Comparison of ENCODE assay signal across 31 mouse cellular contexts in the genomic region with DNA sequence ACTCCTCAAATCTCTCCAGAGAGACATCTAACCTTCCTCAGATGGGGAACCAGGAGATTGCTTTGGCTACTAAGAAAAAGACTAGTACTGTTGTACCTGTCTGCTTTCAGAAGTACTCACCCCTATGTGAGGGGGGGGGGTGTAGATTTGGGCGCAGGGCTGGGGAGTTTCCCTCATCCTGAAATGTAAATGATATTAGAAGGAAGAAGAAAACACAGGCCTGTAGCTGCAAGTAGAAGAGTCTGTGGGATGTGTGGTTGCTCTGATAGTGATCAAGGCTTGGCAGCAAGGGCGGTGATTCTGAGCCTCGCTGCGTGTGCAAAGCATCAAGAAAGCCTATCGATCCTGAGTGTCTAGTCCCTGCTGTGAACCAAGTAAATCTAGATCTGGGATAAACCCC. TPM values are rescaled to one million over a fixed set of nuclear protein-coding genes. Genes with fewer than 3 reads are reported as not detected.
DNase-seq lines count a peak whose midpoint lies in the region; TF ChIP-seq lines count a peak whose summit lies in the region.
"Had no signal": no experiment of that assay in that cellular context is flagged by ENCODE, and none has a peak within 500 bp of the region (broad histone marks: within the 10 kb centered on the region; RNA-seq: fewer than 3 reads in every experiment).

No protein-coding gene starts in this region.

- H3K27me3 ChIP-seq in MEL (ENCODE audit: control insufficient read depth in 1 of 2, insufficient read depth in 2 of 2, low read length in 2 of 2) (peaks cover 13 to 16% of the 10 kb centered on the region in 2 experiments), myocyte (ENCODE audit: control insufficient read depth, insufficient read depth, insufficient read length) (no peaks in the 10 kb centered on the region)
- H3K27me3 ChIP-seq: embryonic facial prominence, embryonic 13.5 days; forebrain, embryonic 12.5 days; forebrain, embryonic 15.5 days; heart, embryonic 13.5 days; hindbrain, embryonic 12.5 days; hindbrain, embryonic 15.5 days; intestine, embryonic 15.5 days had no signal

- no peak overlapping the region for H3ac ChIP-seq in myocyte (ENCODE audit: control insufficient read depth, insufficient read length)

- no peaks in the 10 kb centered on the region for H3K79me2 ChIP-seq in MEL (ENCODE audit: control insufficient read depth, insufficient read depth, low read length, poor library complexity)
- no peaks in the 10 kb centered on the region for H3K79me2 ChIP-seq in myocyte (ENCODE audit: control insufficient read depth, insufficient read depth)

- H3K9ac ChIP-seq in MEL (ENCODE audit: control insufficient read depth, low read depth, low read length, poor library complexity, severe bottlenecking) = no peak overlapping the region
- H3K9ac ChIP-seq: embryonic facial prominence, embryonic 13.5 days; forebrain, embryonic 12.5 days; forebrain, embryonic 15.5 days; heart, embryonic 13.5 days; hindbrain, embryonic 12.5 days; hindbrain, embryonic 15.5 days; intestine, embryonic 15.5 days had no signal

- no peak overlapping the region for H3K27ac ChIP-seq in MEL (ENCODE audit: control insufficient read depth, low read depth, low read length)
- H3K27ac ChIP-seq: embryonic facial prominence, embryonic 10.5 days; embryonic facial prominence, embryonic 13.5 days; forebrain, embryonic 12.5 days; forebrain, embryonic 15.5 days; heart, adult 2 months; heart, embryonic 10.5 days; heart, embryonic 13.5 days; hindbrain, embryonic 12.5 days; hindbrain, embryonic 15.5 days; intestine, embryonic 15.5 days had no signal

- H3K4me3 ChIP-seq in MEL (ENCODE audit: control insufficient read depth in 1 of 2, insufficient read depth in 1 of 2, low read depth in 2 of 2, low read length in 2 of 2) (0 out of 4 replicates have a peak overlapping the region, but pooled peaks of 1 of the 2 experiments have one; percentile 1), myocyte (no peak overlapping the region)
- H3K4me3 ChIP-seq: embryonic facial prominence, embryonic 10.5 days; embryonic facial prominence, embryonic 13.5 days; erythroblast, embryonic 14.5 days; forebrain, embryonic 12.5 days; forebrain, embryonic 15.5 days; heart, adult 2 months; heart, embryonic 10.5 days; heart, embryonic 13.5 days; hindbrain, embryonic 12.5 days; hindbrain, embryonic 15.5 days; intestine, embryonic 15.5 days had no signal

- no peak for TF ChIP-seq CTCF in MEL (IDR thresholded peaks at IDR 0.05 in 2 of 3, conservative IDR thresholded peaks at IDR 0.05 in 1 of 3; ENCODE audit: control insufficient read depth in 1 of 3, insufficient read depth in 1 of 3, low read depth in 2 of 3, low read length in 3 of 3, poor library complexity in 1 of 3, severe bottlenecking in 1 of 3)

- peak; percentile 8 for DNase-seq in urinary bladder, postnatal 14 days (ENCODE audit: low spot score)
- no peak for DNase-seq in urinary bladder, postnatal 10 days (ENCODE audit: low spot score)
- DNase-seq in MEL (ENCODE audit: low read depth, low spot score) = peak; percentile 36
- DNase-seq in c-Kit-positive CD71-positive TER-119-positive erythroid progenitor cells, embryonic 14.5 days (ENCODE audit: low spot score) = no peak
- DNase-seq in adrenal gland, adult 2 months = no peak
- DNase-seq: adrenal gland, adult 8-10 months; adrenal gland, postnatal 25 days; cerebellum, adult 18-20 months; cerebellum, adult 9-11 months; cerebellum, postnatal 25 days; embryo, embryonic 11 days; gastrocnemius, postnatal 25 days; heart, adult 2 months; heart, postnatal 14 days; kidney, adult 11 months had no signal

- TF ChIP-seq RAD21 in MEL (IDR thresholded peaks at IDR 0.05; ENCODE audit: low read depth, low read length) = no peak

- peak overlapping the region; percentile 12 for H3K4me2 ChIP-seq in myocyte (ENCODE audit: low read depth)
- H3K4me2 ChIP-seq: embryonic facial prominence, embryonic 13.5 days; forebrain, embryonic 12.5 days; forebrain, embryonic 15.5 days; heart, embryonic 13.5 days; hindbrain, embryonic 12.5 days; hindbrain, embryonic 15.5 days; intestine, embryonic 15.5 days had no signal

- H3K36me3 ChIP-seq in MEL (ENCODE audit: control insufficient read depth in 1 of 2, insufficient read depth in 2 of 2, low read length in 2 of 2) = no peaks in the 10 kb centered on the region
- no peaks in the 10 kb centered on the region for H3K36me3 ChIP-seq in myocyte (ENCODE audit: control insufficient read depth, insufficient read depth)
- H3K36me3 ChIP-seq: embryonic facial prominence, embryonic 10.5 days; embryonic facial prominence, embryonic 13.5 days; forebrain, embryonic 12.5 days; forebrain, embryonic 15.5 days; G1E; heart, embryonic 10.5 days; heart, embryonic 13.5 days; hindbrain, embryonic 12.5 days; hindbrain, embryonic 15.5 days; intestine, embryonic 15.5 days had no signal

- TF ChIP-seq POLR2A in MEL (IDR thresholded peaks at IDR 0.05; ENCODE audit: control insufficient read depth in 1 of 2, insufficient read depth in 1 of 2, low read depth in 1 of 2, low read length in 2 of 2, poor library complexity in 1 of 2) = no peak
- no peak for TF ChIP-seq POLR2A in myocyte (IDR thresholded peaks at IDR 0.05; ENCODE audit: insufficient read length, low read depth)

- H3K4me1 ChIP-seq in MEL (ENCODE audit: control insufficient read depth in 1 of 2, insufficient read depth in 2 of 2, low read length in 2 of 2) = no peaks in the 10 kb centered on the region
- H3K4me1 ChIP-seq: embryonic facial prominence, embryonic 10.5 days; embryonic facial prominence, embryonic 13.5 days; forebrain, embryonic 12.5 days; forebrain, embryonic 15.5 days; heart, embryonic 10.5 days; hindbrain, embryonic 12.5 days; hindbrain, embryonic 15.5 days; intestine, embryonic 15.5 days had no signal

- no peaks in the 10 kb centered on the region for H3K9me3 ChIP-seq in MEL (replicated peaks; ENCODE audit: insufficient read depth, low read length)
- H3K9me3 ChIP-seq: embryonic facial prominence, embryonic 10.5 days; embryonic facial prominence, embryonic 13.5 days; forebrain, embryonic 12.5 days; forebrain, embryonic 15.5 days; G1E; heart, embryonic 10.5 days; heart, embryonic 13.5 days; hindbrain, embryonic 12.5 days; hindbrain, embryonic 15.5 days; intestine, embryonic 15.5 days had no signal

- no peak for TF ChIP-seq EP300 in MEL (IDR thresholded peaks at IDR 0.05; ENCODE audit: low read depth in 1 of 2, low read length in 2 of 2)

TF ChIP-seq in MEL, 35 proteins besides CTCF, POLR2A, EP300 and RAD21:
- TF ChIP-seq E2F4 (IDR thresholded peaks at IDR 0.05; ENCODE audit: borderline replicate concordance, low read depth, low read length) (no peak), POLR2AphosphoS5 (IDR thresholded peaks at IDR 0.05; ENCODE audit: borderline replicate concordance, low read depth, low read length) (no peak), TAL1 (IDR thresholded peaks at IDR 0.05; ENCODE audit: low read length) (no peak), BHLHE40 (IDR thresholded peaks at IDR 0.05; ENCODE audit: borderline replicate concordance, low read depth, low read length) (no peak), MAZ (IDR thresholded peaks at IDR 0.05; ENCODE audit: low read depth, low read length) (no peak), CHD1 (IDR thresholded peaks at IDR 0.05; ENCODE audit: low read depth, low read length) (no peak), ZMIZ1 (IDR thresholded peaks at IDR 0.05; ENCODE audit: low read depth, low read length) (no peak), MYC (IDR thresholded peaks at IDR 0.05; ENCODE audit: low read depth, low read length) (no peak), MAFK (IDR thresholded peaks at IDR 0.05; ENCODE audit: borderline replicate concordance, low read depth, low read length) (no peak), HCFC1 (IDR thresholded peaks at IDR 0.05; ENCODE audit: low read depth, low read length) (no peak), MAX (IDR thresholded peaks at IDR 0.05; ENCODE audit: low read length) (no peak)

TF ChIP-seq in myocyte, 11 proteins besides CTCF, POLR2A, EP300 and RAD21:
- no peak for TF ChIP-seq REST (IDR thresholded peaks at IDR 0.05; ENCODE audit: insufficient read depth, insufficient read length)
- TF ChIP-seq MYOG (IDR thresholded peaks at IDR 0.05; ENCODE audit: control insufficient read depth in 1 of 3, insufficient read depth in 1 of 3, insufficient read length in 2 of 3, low read depth in 2 of 3) = no peak
- TF ChIP-seq E2F4 (IDR thresholded peaks at IDR 0.05; ENCODE audit: insufficient read depth) = no peak
- no peak for TF ChIP-seq CEBPB (IDR thresholded peaks at IDR 0.05; ENCODE audit: insufficient read depth, poor library complexity, severe bottlenecking)
- no peak for TF ChIP-seq TCF12 (IDR thresholded peaks at IDR 0.05; ENCODE audit: insufficient read depth, poor library complexity, severe bottlenecking)
- TF ChIP-seq SRF (IDR thresholded peaks at IDR 0.05; ENCODE audit: control insufficient read depth, insufficient read length, low read depth) = no peak
- TF ChIP-seq POLR2AphosphoS2 (IDR thresholded peaks at IDR 0.05; ENCODE audit: insufficient read length, low read depth) = no peak
- no peak for TF ChIP-seq TCF3 (IDR thresholded peaks at IDR 0.05; ENCODE audit: insufficient read length, low read depth)
- TF ChIP-seq MAX (IDR thresholded peaks at IDR 0.05; ENCODE audit: low read depth) = no peak
- TF ChIP-seq MYOD1 (IDR thresholded peaks at IDR 0.05; ENCODE audit: control insufficient read depth in 1 of 3, insufficient read length in 2 of 3, low read depth in 2 of 3) = no peak
TF ChIP-seq in myocyte: peak in this region for 0.

RNA-seq across cellular contexts. Expression of gene Tmem45a, which starts 43.0 kb away (rescaled TPM):
- total RNA-seq in MEL (2012; rRNA removed) = not detected in 2 replicates
- polyA plus RNA-seq in MEL (2012; ENCODE audit: insufficient read depth in 1 of 2, insufficient read length in 2 of 2, low read depth in 1 of 2, low replicate concordance in 2 of 2, missing spikeins in 1 of 2) = not detected
- polyA plus RNA-seq in myocyte (2012; fragmentation: generic; extraction: Trizol) = 6.0 TPM
- total RNA-seq in adrenal gland, adult 2 months (2021) = 1 to 10 TPM; 3.5 to 5.1 TPM
- 0.27 and 0.46 TPM in 2 replicates for polyA plus RNA-seq in adrenal gland, adult 2 months (2012; rRNA removed)
- total RNA-seq: common myeloid progenitor, adult 5-6 weeks; hematopoietic stem cell, adult 5-6 weeks had no signal
- polyA plus RNA-seq: erythroblast, embryonic 14.5 days; G1E had no signal

RNA-seq across cellular contexts. Expression of gene Adgrg7, which starts 47.3 kb away (rescaled TPM):
- total RNA-seq in MEL (2012; rRNA removed) = 45.4 and 46.1 TPM in 2 replicates
- 10 to 100 TPM in 1 of 2 experiments, not detected in 1; 40.5 TPM for polyA plus RNA-seq in MEL (2012; ENCODE audit: insufficient read depth in 1 of 2, insufficient read length in 2 of 2, low read depth in 1 of 2, low replicate concordance in 2 of 2, missing spikeins in 1 of 2)
- not detected for polyA plus RNA-seq in myocyte (2012; fragmentation: generic; extraction: Trizol)
- total RNA-seq in adrenal gland, adult 2 months (2021) = under 1 TPM in 1 of 2 experiments, not detected in 1; 0.17 TPM
- polyA plus RNA-seq in adrenal gland, adult 2 months (2012; rRNA removed) = not detected in 2 replicates
- total RNA-seq: adrenal gland, postnatal 25 days; gastrocnemius, adult 8-10 months; gastrocnemius, postnatal 25 days; heart, adult 2 months had no signal
- polyA plus RNA-seq: brain, embryonic 14.5 days; embryonic facial prominence, embryonic 10.5 days; embryonic facial prominence, embryonic 13.5 days; erythroblast, embryonic 14.5 days; forebrain, embryonic 12.5 days; forebrain, embryonic 15.5 days; heart, adult 2 months; heart, embryonic 10.5 days; heart, embryonic 13.5 days; hindbrain, embryonic 12.5 days; hindbrain, embryonic 15.5 days had no signal

Comparison
In these comparisons a context has a peak if more than half of its experiments do, and no peak if none do; other contexts are left out.
1. DNase-seq: peak in urinary bladder, postnatal 14 days (single experiment) and MEL (single experiment); none in urinary bladder, postnatal 10 days (single experiment), c-Kit-positive CD71-positive TER-119-positive erythroid progenitor cells, embryonic 14.5 days (single experiment) and adrenal gland, adult 2 months (single experiment).
2. RNA of gene Adgrg7, which starts 47.3 kb away (polyA plus RNA-seq): 40.5 TPM in MEL; not detected in myocyte (single experiment) and not detected in adrenal gland, adult 2 months; every median in the first group is over 10 times any median in the second.